Mouse (Mus musculus): Measurements from ENCODE around the gene Spaca4.

The Spaca4 gene

GRCm38 (mm10) chr7:45713396-45713795 lies 12.2 kb downstream of the Spaca4 start:
- no peak for DNase-seq (ENCODE audit: low spot score in 2 of 2)

GRCm38 (mm10) chr7:45712022-45712757 lies 13.4 kb downstream of the Spaca4 start:
- DNase-seq (ENCODE audit: low spot score in 2 of 2) = no peak

GRCm38 (mm10) chr7:45711316-45712021 lies 14.1 kb downstream of the Spaca4 start:
- DNase-seq (ENCODE audit: low spot score in 2 of 2) = no peak

GRCm38 (mm10) chr7:45710477-45711191 lies 15.0 kb downstream of the Spaca4 start:
- no peak for DNase-seq (ENCODE audit: low spot score in 2 of 2)

- no peak for DNase-seq (ENCODE audit: low spot score in 2 of 2)
Observed at GRCm38 (mm10) chr7:45709677-45710355, 15.8 kb downstream of the Spaca4 start.

- no peak for DNase-seq (ENCODE audit: low spot score in 2 of 2)
Observed at GRCm38 (mm10) chr7:45709036-45709435, 16.6 kb downstream of the Spaca4 start.

- no peak for DNase-seq (ENCODE audit: low spot score in 2 of 2)
Observed at GRCm38 (mm10) chr7:45708221-45708761, 17.3 kb downstream of the Spaca4 start.

GRCm38 (mm10) chr7:45707375-45707967 lies 18.1 kb downstream of the Spaca4 start:
- peak; percentile 85 to 92 for DNase-seq (ENCODE audit: low spot score in 2 of 2)

- DNase-seq (ENCODE audit: low spot score in 2 of 2) = peak; percentile 84 to 92
Observed at GRCm38 (mm10) chr7:45706721-45707241, 18.8 kb downstream of the Spaca4 start.

- DNase-seq (ENCODE audit: low spot score in 2 of 2) = no peak
Observed at GRCm38 (mm10) chr7:45705873-45706281, 19.7 kb downstream of the Spaca4 start.

GRCm38 (mm10) chr7:45705443-45705864 lies 20.2 kb downstream of the Spaca4 start:
- no peak for DNase-seq (ENCODE audit: low spot score in 2 of 2)

- DNase-seq (ENCODE audit: low spot score in 2 of 2) = peak; percentile 93
Observed at GRCm38 (mm10) chr7:45704730-45705442, 20.7 kb downstream of the Spaca4 start, which contains the start of gene Dbp. Gene Dbp (plus strand): TSS chr7:45705088.

- peak; percentile 49 to 76 for DNase-seq (ENCODE audit: low spot score in 2 of 2)
Observed at GRCm38 (mm10) chr7:45704046-45704559, 21.5 kb downstream of the Spaca4 start.

GRCm38 (mm10) chr7:45703521-45704033 lies 22.0 kb downstream of the Spaca4 start:
- no peak for DNase-seq (ENCODE audit: low spot score in 2 of 2)

- DNase-seq (ENCODE audit: low spot score in 2 of 2) = no peak
Observed at GRCm38 (mm10) chr7:45702809-45703520, 22.6 kb downstream of the Spaca4 start.

GRCm38 (mm10) chr7:45702316-45702715 lies 23.3 kb downstream of the Spaca4 start:
- no peak for DNase-seq (ENCODE audit: low spot score in 2 of 2)

- DNase-seq (ENCODE audit: low spot score in 2 of 2) = no peak
Observed at GRCm38 (mm10) chr7:45701607-45702006, 24.0 kb downstream of the Spaca4 start.

GRCm38 (mm10) chr7:45701072-45701471 lies 24.5 kb downstream of the Spaca4 start:
- no peak for DNase-seq (ENCODE audit: low spot score in 2 of 2)

All from spleen, postnatal 4 days (tissue).